ENCODE assay signal across 12 mouse cellular contexts in genomic region chr1:151986024-151986778, GRCm38 (mm10).
A peak's percentile ranks its signal among the peaks of the same experiment; 100 is the strongest.
DNase-seq lines count a peak whose midpoint lies in the region; ATAC-seq lines count a peak whose summit lies in the region.
"Had no signal": no experiment of that assay in that cellular context is flagged by ENCODE, and none has a peak within 500 bp of the region (broad histone marks: within the 10 kb centered on the region; RNA-seq: fewer than 3 reads in every experiment).

No protein-coding gene starts in this region.

- H3K4me2 ChIP-seq in hindbrain, embryonic 16.5 days (ENCODE audit: low read length): no peak overlapping the region
- no peak overlapping the region for H3K4me2 ChIP-seq in hindbrain, embryonic 13.5 days
- no peak overlapping the region for H3K4me2 ChIP-seq in heart, embryonic 16.5 days (ENCODE audit: low read depth, low read length)
- H3K4me2 ChIP-seq: limb, embryonic 12.5 days had no signal

- 59% methylated on average over 11 of the region's 11 CpGs for WGBS in hindbrain, embryonic 16.5 days
- 77% methylated on average over 11 of the region's 11 CpGs for WGBS in hindbrain, embryonic 13.5 days
- WGBS in heart, embryonic 16.5 days: 44% methylated on average over 11 of the region's 11 CpGs

- H3K9ac ChIP-seq in hindbrain, embryonic 16.5 days (ENCODE audit: low read depth, low read length): no peak overlapping the region
- H3K9ac ChIP-seq in hindbrain, embryonic 13.5 days: no peak overlapping the region
- H3K9ac ChIP-seq in heart, embryonic 16.5 days (ENCODE audit: low read length): 0 out of 2 replicates have a peak overlapping the region, but pooled peaks have one; percentile 37
- H3K9ac ChIP-seq: limb, embryonic 12.5 days had no signal

- no peak overlapping the region for H3K27ac ChIP-seq in hindbrain, embryonic 16.5 days (ENCODE audit: low read depth, low read length)
- H3K27ac ChIP-seq in hindbrain, embryonic 13.5 days: no peak overlapping the region
- H3K27ac ChIP-seq in heart, embryonic 16.5 days (ENCODE audit: low read length): peak overlapping the region; percentile 58
- H3K27ac ChIP-seq: limb, embryonic 12.5 days had no signal

- H3K4me3 ChIP-seq in hindbrain, embryonic 16.5 days (ENCODE audit: low read length): no peak overlapping the region
- H3K4me3 ChIP-seq in hindbrain, embryonic 13.5 days: no peak overlapping the region
- no peak overlapping the region for H3K4me3 ChIP-seq in heart, embryonic 16.5 days (ENCODE audit: low read length)
- H3K4me3 ChIP-seq: limb, embryonic 12.5 days had no signal

- peak; percentile 48; the same call in 1 of the 2 replicates for ATAC-seq in hindbrain, embryonic 16.5 days
- ATAC-seq in hindbrain, embryonic 13.5 days (ENCODE audit: low FRiP score): no peak
- ATAC-seq in heart, embryonic 16.5 days (replicated peaks; ENCODE audit: extremely low read depth, insufficient read depth, low FRiP score): peak; percentile 85

- no peaks in the 10 kb centered on the region for H3K36me3 ChIP-seq in hindbrain, embryonic 16.5 days (ENCODE audit: control insufficient read depth, insufficient read depth, low read length)
- H3K36me3 ChIP-seq in hindbrain, embryonic 13.5 days: no peaks in the 10 kb centered on the region
- no peaks in the 10 kb centered on the region for H3K36me3 ChIP-seq in heart, embryonic 16.5 days (ENCODE audit: control insufficient read depth, insufficient read depth)
- H3K36me3 ChIP-seq: G1E; limb, embryonic 12.5 days had no signal

- H3K4me1 ChIP-seq in hindbrain, embryonic 16.5 days (ENCODE audit: control insufficient read depth, insufficient read depth, low read depth, low read length): peaks cover 17% of the 10 kb centered on the region
- H3K4me1 ChIP-seq in hindbrain, embryonic 13.5 days (replicated peaks): peaks cover 56% of the 10 kb centered on the region
- peaks cover 13% of the 10 kb centered on the region for H3K4me1 ChIP-seq in heart, embryonic 16.5 days (ENCODE audit: control insufficient read depth, insufficient read depth, low read length)

- no peaks in the 10 kb centered on the region for H3K27me3 ChIP-seq in hindbrain, embryonic 16.5 days (replicated peaks; ENCODE audit: control insufficient read depth, insufficient read depth, low read length)
- no peaks in the 10 kb centered on the region for H3K27me3 ChIP-seq in hindbrain, embryonic 13.5 days
- no peaks in the 10 kb centered on the region for H3K27me3 ChIP-seq in heart, embryonic 16.5 days (ENCODE audit: control insufficient read depth, insufficient read depth, low read length)
- H3K27me3 ChIP-seq: limb, embryonic 12.5 days had no signal

- peak; percentile 45 to 65 for DNase-seq in adrenal gland, adult (ENCODE audit: inconsistent age in 2 of 2, low spot score in 1 of 2)
- no peak for DNase-seq in adrenal gland, postnatal 4 days (ENCODE audit: low spot score in 2 of 2)
- peak; percentile 90 for DNase-seq in cerebellum, adult 9-10 months
- no peak for DNase-seq in kidney, postnatal 10 days
- DNase-seq in urinary bladder, adult 2 months (ENCODE audit: low spot score): no peak
- DNase-seq: kidney, postnatal 25 days; retina, postnatal 1 day had no signal

- H3K9me3 ChIP-seq in hindbrain, embryonic 16.5 days (ENCODE audit: control insufficient read depth, low read length): no peaks in the 10 kb centered on the region
- H3K9me3 ChIP-seq in hindbrain, embryonic 13.5 days: no peaks in the 10 kb centered on the region
- H3K9me3 ChIP-seq in heart, embryonic 16.5 days (replicated peaks; ENCODE audit: control insufficient read depth, low read length): no peaks in the 10 kb centered on the region
- H3K9me3 ChIP-seq: limb, embryonic 12.5 days had no signal

Comparison
In these comparisons a context has a peak if more than half of its experiments do, and no peak if none do; other contexts are left out.
1. DNase-seq: peak in adrenal gland, adult (2 of 2) and cerebellum, adult 9-10 months (single experiment); none in adrenal gland, postnatal 4 days (0 of 2), kidney, postnatal 10 days (single experiment) and urinary bladder, adult 2 months (single experiment).